Mouse (Mus musculus): ENCODE data around the gene Slc25a18. TPM values are rescaled to one million over a fixed set of nuclear protein-coding genes. Genes with fewer than 3 reads are reported as not detected.
"Not testable (repeated sequence)": the region's sequence is repeated elsewhere in the genome, so short reads cannot be mapped to it uniquely, and the experiment has no call there.

The Slc25a18 gene
- polyA plus RNA-seq, 1 experiment from 2014 or later = 3.8 TPM

DNA sequence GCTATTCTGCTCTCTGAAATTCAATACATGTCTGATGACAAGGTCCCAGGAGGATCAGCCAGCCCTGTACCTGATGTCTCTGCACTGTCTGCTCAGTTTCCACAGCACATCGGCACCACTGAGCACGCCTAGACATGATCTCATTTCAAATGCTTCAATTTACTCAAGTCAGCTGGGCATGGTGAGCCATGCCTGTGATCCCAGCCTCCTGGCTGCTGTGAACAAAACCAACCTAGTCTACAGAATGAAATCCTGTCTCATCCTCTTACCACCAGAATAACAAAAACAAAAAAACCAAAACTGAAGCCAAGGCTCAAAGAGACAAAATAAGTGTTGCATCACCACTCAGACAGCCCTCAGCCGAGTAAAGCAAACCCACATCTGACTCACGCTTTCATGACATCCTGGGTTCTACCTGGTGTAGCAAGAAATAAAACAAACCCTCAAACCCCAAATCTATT lies 26.2 kb downstream of the Slc25a18 start:
- Histone ChIP-seq H3K27me3 (no peaks in the 10 kb centered on the region), H3K4me2 (replicated peaks) (no peak overlapping the region), H3K36me3 (peaks cover 96% of the 10 kb centered on the region), H3K9me3 (no peaks in the 10 kb centered on the region), H3K4me1 (replicated peaks) (no peaks in the 10 kb centered on the region), H3K27ac (no peak overlapping the region), H3K4me3 (replicated peaks) (no peak overlapping the region), H3K9ac (replicated peaks) (no peak overlapping the region)
- ATAC-seq = no peak
- WGBS = 93% methylated on average over 4 of the region's 4 CpGs

DNA sequence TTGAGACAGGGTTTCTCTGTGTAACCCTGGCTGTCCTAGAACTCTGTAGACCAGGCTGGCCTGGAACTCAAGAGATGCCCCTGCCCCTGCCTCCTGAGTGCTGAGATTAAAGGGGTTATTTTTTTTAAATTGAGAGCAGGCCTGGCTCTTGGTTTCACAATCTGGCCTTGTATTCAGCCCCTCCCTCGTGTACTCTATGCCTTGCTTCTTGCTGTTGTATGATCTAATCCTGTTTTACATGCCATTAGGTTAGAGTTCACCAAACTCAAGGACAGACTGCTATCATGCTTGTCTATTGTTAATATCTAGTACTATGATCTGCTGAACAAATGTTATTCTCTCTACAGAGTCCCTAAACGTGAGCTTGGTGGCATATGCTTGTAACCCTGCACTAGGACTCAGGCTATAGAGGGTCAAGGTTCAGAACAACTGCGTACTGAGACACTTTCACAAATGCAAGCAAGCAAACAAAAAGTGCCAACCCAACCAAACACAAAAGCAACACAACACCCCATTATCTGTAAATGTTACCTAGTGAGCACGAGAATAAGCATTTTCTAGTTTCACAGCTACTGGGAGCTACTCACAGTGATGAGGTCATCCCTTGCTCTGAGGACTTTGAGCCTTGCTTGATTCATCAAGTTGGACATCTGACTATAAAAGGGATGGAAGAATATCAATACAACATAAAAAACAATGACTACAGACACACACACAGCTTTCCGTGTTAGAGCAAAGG lies 33.8 kb downstream of the Slc25a18 start:
- WGBS = 92% methylated on average over 5 of the region's 5 CpGs
- H3K27me3 ChIP-seq = no peaks in the 10 kb centered on the region
- no peak overlapping the region for H3K4me2 ChIP-seq (replicated peaks)
- ATAC-seq = no peak
- H3K4me1 ChIP-seq (replicated peaks) = no peaks in the 10 kb centered on the region
- no peaks in the 10 kb centered on the region for H3K9me3 ChIP-seq
- H3K4me3 ChIP-seq (replicated peaks) = no peak overlapping the region
- H3K27ac ChIP-seq = no peak overlapping the region
- no peak overlapping the region for H3K9ac ChIP-seq (replicated peaks)
- H3K36me3 ChIP-seq = peaks cover 93% of the 10 kb centered on the region

DNA sequence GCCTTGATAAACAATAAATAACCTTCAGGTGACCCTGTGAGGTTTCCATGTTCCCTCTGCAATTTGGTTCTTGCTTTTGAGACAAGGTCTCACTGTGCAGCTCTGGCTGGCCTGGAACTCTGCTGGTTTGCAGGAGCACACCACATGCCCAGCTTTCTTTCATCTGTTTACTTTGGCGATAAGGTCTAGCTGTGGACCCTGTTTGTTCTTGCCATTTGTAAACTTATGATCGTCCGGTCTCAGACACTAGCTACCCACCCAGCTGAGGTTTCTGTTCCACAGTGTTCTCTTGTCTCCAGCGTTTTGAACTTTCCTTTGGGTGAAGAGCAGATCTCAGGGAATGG lies 34.3 kb downstream of the Slc25a18 start:
- WGBS = 96% methylated on average over 4 of the region's 4 CpGs
- H3K4me1 ChIP-seq (replicated peaks) = no peaks in the 10 kb centered on the region
- no peak overlapping the region for H3K4me3 ChIP-seq (replicated peaks)
- H3K27ac ChIP-seq = no peak overlapping the region
- no peak for ATAC-seq
- no peaks in the 10 kb centered on the region for H3K27me3 ChIP-seq
- H3K9me3 ChIP-seq = no peaks in the 10 kb centered on the region
- H3K36me3 ChIP-seq = peaks cover 88% of the 10 kb centered on the region
- no peak overlapping the region for H3K9ac ChIP-seq (replicated peaks)
- H3K4me2 ChIP-seq (replicated peaks) = no peak overlapping the region

DNA sequence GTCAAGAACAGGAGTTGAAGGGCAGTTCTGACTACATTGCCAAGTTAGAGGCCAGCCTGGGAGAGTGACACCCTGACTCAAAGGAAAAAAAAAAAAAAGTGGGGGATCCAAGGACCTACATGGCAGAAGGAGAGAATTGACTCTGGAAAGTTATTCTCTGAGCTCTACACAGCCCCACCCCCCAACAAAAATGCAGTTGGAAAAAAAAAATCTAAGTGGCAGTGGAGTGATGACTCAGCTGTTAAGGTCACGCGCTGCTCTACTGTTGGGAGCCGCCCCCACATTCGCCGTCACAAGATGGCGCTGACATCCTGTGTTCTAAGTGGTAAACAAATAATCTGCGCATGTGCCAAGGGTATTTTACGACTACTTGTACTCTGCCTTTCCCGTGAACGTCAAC lies 38.6 kb downstream of the Slc25a18 start:
- peaks cover 47% of the 10 kb centered on the region for H3K36me3 ChIP-seq
- ATAC-seq; H3K9ac ChIP-seq (replicated peaks); H3K4me1 ChIP-seq (replicated peaks); H3K4me3 ChIP-seq (replicated peaks); H3K4me2 ChIP-seq (replicated peaks); H3K27me3 ChIP-seq; H3K9me3 ChIP-seq; H3K27ac ChIP-seq: not testable (repeated sequence)
- WGBS = 97% methylated on average over 9 of the region's 10 CpGs

GRCm38 (mm10) chr6:120819294-120819693 lies 45.9 kb downstream of the Slc25a18 start:
- no peak overlapping the region for H3K4me3 ChIP-seq (replicated peaks)
- H3K36me3 ChIP-seq = peaks cover 25% of the 10 kb centered on the region
- no peak overlapping the region for H3K27ac ChIP-seq
- no peaks in the 10 kb centered on the region for H3K9me3 ChIP-seq
- no peaks in the 10 kb centered on the region for H3K27me3 ChIP-seq
- H3K9ac ChIP-seq (replicated peaks) = no peak overlapping the region
- WGBS = 95% methylated on average over 2 of the region's 2 CpGs
- no peak for ATAC-seq
- H3K4me2 ChIP-seq (replicated peaks) = no peak overlapping the region
- peaks cover 24% of the 10 kb centered on the region for H3K4me1 ChIP-seq (replicated peaks)

DNA sequence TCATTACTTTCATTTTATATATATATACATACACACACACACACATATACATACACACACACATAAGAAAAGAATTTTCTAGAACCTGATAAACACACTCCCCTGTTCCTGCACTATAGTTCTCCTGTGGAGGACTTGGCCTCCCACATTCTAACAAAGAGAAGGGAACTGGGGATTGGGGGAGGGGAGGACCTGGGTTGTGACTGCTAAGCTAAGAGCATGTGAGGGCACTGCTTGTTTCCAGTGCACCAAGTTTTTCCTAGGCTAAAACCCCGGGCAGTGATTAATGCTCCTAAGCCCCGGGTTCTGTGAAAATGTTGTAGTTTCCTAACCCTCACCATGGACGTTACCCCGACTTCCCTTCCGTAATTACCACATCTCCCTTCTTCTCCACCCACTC lies 46.8 kb downstream of the Slc25a18 start:
- Histone ChIP-seq H3K4me1 (replicated peaks) (peaks cover 24% of the 10 kb centered on the region), H3K36me3 (peaks cover 25% of the 10 kb centered on the region), H3K9ac (replicated peaks) (no peak overlapping the region), H3K27ac (no peak overlapping the region), H3K27me3 (no peaks in the 10 kb centered on the region), H3K9me3 (no peaks in the 10 kb centered on the region), H3K4me2 (replicated peaks) (no peak overlapping the region), H3K4me3 (replicated peaks) (no peak overlapping the region)
- 93% methylated on average over 5 of the region's 5 CpGs for whole genome bisulfite sequencing
- no peak for ATAC-seq

GRCm38 (mm10) chr6:120820941-120821340 lies 47.6 kb downstream of the Slc25a18 start:
- Histone ChIP-seq H3K9me3 (no peaks in the 10 kb centered on the region), H3K36me3 (peaks cover 25% of the 10 kb centered on the region), H3K9ac (replicated peaks) (no peak overlapping the region), H3K27me3 (0 out of 2 replicates have a peak, but pooled peaks cover 3% of the 10 kb centered on the region), H3K27ac (no peak overlapping the region), H3K4me1 (replicated peaks) (peaks cover 24% of the 10 kb centered on the region), H3K4me3 (replicated peaks) (peak overlapping the region; percentile 96; the same call in 1 of the 2 replicates), H3K4me2 (replicated peaks) (peak overlapping the region; percentile 80)
- 100% methylated on average over 1 of the region's 1 CpGs for WGBS
- no peak for ATAC-seq

DNA sequence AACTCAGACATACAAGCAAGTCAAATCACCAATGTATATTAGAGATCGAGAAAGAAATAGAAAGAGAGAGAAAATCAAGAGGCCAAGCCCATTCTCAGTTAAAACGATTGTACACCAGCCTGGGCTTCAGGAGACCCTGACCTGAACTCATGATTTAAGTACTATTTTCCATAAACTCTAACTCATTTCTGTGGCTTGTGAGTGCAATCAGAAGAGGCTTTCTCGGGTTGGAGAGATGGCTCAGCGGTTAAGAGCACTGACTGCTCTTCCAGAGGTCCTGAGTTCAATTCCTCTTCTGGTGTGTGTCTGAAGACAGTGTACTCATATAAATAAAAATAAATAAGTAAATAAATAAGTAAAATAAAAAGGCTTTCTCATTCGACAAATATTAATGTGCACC lies 48.3 kb downstream of the Slc25a18 start:
- H3K27me3 ChIP-seq = 0 out of 2 replicates have a peak, but pooled peaks cover 3% of the 10 kb centered on the region
- no peak overlapping the region for H3K27ac ChIP-seq
- 60% methylated on average over 5 of the region's 5 CpGs for WGBS

DNA sequence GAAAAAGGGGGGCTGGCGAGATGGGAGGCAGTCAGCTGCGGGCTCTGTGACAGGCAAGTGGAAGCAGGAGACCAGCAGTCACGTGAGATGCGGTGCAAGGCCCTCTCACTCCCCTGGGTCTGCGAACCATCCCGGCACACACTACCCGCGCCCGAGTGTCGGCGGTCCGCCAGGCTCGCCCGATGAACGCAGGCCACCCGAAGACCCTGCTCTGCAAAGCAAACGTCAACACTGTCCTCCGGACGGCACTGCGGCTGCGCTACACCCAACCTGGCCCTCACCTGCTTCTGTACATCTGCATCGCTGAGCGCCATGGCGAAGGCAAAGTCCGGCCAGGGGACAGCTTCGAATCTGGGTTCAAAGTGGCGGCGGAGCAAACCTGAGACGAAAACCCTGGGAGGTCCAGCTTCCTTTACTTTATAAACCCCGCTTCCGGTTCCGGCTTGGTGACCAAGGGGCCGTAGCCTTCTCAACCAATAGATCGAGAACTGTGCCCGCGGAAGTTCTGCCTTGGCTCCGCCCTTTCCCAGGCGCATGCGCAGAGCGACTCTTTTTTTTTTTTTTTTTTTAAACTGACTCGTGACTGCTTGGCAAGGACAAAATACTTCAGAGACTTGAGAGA lies 49.0 kb downstream of the Slc25a18 start, which contains the start of gene Atp6v1e1:
Gene Atp6v1e1, minus strand, starts transcription at position 487 of the 622 bp plus-strand sequence.
- peaks cover 3% of the 10 kb centered on the region; the same call in 1 of the 2 replicates for H3K27me3 ChIP-seq
- ATAC-seq = peak; percentile 97
- H3K9me3 ChIP-seq = no peaks in the 10 kb centered on the region
- H3K27ac ChIP-seq = peak within 1 kb of the TSS; percentile 89
- H3K4me3 ChIP-seq (replicated peaks) = peak within 1 kb of the TSS; percentile 96
- H3K4me2 ChIP-seq (replicated peaks) = peak within 1 kb of the TSS; percentile 80
- H3K9ac ChIP-seq (replicated peaks) = peak within 1 kb of the TSS; percentile 85
- peaks cover 20% of the 10 kb centered on the region for H3K36me3 ChIP-seq
- peaks cover 24% of the 10 kb centered on the region for H3K4me1 ChIP-seq (replicated peaks)
- WGBS = under 1% methylated on average over 41 of the region's 41 CpGs

More for the DNA sequence above, 48.3 kb downstream of the Slc25a18 start:
- Histone ChIP-seq H3K4me3 (replicated peaks) (peak overlapping the region; percentile 96), H3K9me3 (no peaks in the 10 kb centered on the region), H3K36me3 (peaks cover 25% of the 10 kb centered on the region), H3K9ac (replicated peaks) (peak overlapping the region; percentile 85), H3K4me2 (replicated peaks) (peak overlapping the region; percentile 80), H3K4me1 (replicated peaks) (peaks cover 24% of the 10 kb centered on the region)
- no peak for ATAC-seq

DNA sequence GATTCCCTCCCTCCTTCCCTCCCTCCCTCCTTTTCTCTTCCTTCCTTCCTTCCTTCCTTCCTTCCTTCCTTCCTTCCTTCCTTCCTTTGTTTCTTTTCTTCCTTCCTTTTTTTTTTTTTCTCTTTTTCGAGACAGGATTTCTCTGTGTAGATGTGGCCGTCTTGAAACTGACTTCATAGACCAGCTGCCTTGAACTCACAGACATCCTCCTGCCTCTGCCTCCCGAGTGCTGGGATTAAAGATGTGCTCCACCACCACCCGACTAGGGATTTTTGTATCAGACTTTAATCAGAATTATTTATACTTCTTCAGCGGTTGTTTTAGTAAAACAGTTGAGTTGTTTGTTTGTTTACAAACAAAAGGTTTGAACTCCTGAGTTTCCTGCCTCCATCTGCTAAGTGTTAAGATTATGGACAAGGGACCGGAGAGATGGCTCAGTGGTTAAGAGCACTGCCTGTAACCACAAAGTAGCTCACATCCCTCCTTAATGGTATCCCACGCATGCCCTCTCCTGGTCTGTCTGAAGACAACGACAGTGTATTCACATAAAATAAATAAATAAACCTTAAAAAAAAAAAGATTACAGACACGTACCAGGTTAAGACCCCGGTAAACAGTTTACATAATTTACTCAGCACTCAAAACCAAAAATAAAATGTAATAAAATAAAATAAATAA lies 49.7 kb downstream of the Slc25a18 start:
- Histone ChIP-seq H3K4me2 (replicated peaks) (peak overlapping the region; percentile 40), H3K27ac (peak overlapping the region; percentile 60), H3K36me3 (peaks cover 13% of the 10 kb centered on the region), H3K4me1 (replicated peaks) (peaks cover 24% of the 10 kb centered on the region), H3K9me3 (no peaks in the 10 kb centered on the region), H3K9ac (replicated peaks) (no peak overlapping the region), H3K4me3 (replicated peaks) (peak overlapping the region; percentile 96), H3K27me3 (peaks cover 7% of the 10 kb centered on the region; the same call in 1 of the 2 replicates)
- peak; percentile 58 for ATAC-seq
- WGBS = 71% methylated on average over 10 of the region's 10 CpGs

DNA sequence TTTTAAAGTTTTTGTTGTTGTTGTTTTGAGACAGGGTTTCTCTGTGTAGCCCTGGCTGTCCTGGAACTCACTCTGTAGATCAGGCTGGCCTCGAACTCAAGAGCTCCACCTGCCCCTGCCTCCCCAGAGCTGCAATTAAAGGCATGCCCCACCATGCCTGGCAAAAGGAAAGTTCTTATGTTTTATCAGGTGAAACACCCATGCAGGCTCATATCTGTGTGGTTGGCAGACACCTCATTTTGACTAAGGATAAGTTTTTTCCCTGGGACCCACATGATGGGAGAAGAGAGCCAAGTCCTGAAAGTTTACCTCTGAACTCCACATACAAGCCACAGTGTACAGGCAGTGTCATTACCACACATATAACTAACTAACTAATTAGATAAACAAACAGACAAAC lies 56.7 kb downstream of the Slc25a18 start:
- H3K27ac ChIP-seq = no peak overlapping the region
- no peak for ATAC-seq
- WGBS = 53% methylated on average over 1 of the region's 1 CpGs

More for the DNA sequence above, 56.7 kb downstream of the Slc25a18 start:
- Histone ChIP-seq H3K9me3 (no peaks in the 10 kb centered on the region), H3K27me3 (peaks cover 9% of the 10 kb centered on the region; the same call in 1 of the 2 replicates), H3K36me3 (no peaks in the 10 kb centered on the region), H3K4me1 (replicated peaks) (no peaks in the 10 kb centered on the region), H3K4me2 (replicated peaks) (no peak overlapping the region), H3K4me3 (replicated peaks) (no peak overlapping the region), H3K9ac (replicated peaks) (no peak overlapping the region)

Measured in midbrain, embryonic 13.5 days (tissue).